Mouse (Mus musculus) cerebellum, adult 18-20 months (tissue): Measurements from ENCODE around the gene Cox11.

Source experiments
- DNase-seq, 2 experiments: peaks; one replicate each; pipeline ENCODE4 v3.0.0; 2021

Gene Cox11

DNA sequence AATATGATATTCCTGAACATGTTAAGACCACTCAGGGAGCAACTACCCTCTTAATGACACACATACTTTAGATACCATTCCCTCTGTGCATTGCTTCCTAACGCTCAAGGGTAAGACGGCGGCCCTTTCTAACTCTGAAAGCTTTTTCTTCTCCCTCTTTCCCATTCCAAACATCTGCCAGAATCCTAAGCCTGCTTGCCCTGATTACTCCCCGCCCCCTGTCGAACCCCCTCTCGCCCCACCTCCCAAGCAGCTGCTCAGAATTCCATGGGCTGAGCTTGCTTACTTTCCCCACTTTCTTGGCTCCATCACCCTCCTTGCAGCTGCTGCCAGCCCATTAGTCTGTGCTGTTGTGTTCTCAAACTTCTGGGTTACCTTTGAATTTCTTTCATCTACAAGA lies 27.2 kb downstream of the Cox11 start:
- DNase-seq = peak in 1 of 2 experiments; percentile 5

DNA sequence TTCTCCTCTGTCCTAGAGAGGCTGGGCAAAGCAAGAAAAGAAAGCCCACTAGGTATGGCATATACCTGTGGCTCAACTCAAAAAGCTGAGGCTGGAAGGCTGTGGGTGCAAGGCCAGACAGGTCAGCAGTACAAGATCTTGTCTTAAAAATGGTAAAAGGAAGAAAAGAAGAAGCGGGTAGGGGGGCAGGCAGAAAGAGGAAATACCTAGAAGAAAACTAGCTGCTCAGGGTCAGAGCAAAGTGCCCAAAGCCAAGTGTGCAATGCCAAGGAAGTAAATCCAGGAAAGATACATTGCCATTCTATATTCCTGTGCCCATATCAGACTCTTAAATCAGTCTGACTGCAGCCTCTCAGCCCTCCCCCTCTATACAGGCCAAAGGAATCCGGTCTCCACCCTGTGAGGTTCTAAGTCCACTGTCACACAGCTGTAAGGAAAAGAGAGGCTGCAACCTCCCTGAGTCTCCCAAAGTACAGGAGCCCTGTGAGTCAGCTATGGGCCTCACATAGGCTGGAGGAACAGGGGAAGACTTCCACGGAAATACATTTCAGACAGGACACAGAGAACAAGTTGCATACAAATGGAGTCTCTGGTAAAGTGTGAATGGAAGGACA lies 28.3 kb downstream of the Cox11 start:
- DNase-seq = no peak

DNA sequence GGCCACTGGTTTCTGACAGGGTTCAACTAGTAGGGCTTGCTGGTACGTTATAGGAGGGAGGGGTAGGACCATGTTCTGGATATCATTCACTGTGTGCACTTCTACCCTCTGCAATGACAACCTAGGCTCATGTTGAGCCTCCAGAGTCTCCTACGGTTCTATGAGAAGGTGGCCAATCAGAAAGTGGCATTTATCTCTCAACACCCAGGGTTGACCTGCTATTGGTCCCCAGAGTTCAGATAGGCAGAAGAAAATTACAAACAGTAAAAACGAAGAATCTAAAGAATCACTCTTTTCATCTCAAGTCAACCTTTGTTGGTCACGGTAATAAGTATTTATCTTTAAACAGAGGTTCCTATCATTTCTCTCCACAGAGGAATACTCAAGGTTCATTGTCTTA lies 28.9 kb downstream of the Cox11 start:
- DNase-seq = no peak

DNA sequence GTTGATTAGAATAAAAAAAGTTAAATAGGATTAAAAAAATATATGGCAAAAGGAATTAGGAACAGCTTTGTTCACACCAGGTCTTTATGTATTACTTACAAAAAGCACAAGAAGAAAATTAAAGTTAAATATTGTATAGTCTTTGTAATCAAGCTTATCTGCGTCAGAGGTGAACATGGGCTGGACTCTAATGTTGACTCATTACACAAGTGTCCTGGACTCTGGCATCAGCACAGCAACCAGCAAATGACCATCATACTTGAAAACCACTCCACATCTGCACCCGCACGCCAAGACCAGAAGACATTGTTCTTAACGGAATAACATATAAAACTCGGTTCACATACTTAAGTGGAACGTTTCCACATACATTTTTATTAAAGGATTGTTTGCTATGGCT lies 29.4 kb downstream of the Cox11 start:
- DNase-seq = no peak

DNA sequence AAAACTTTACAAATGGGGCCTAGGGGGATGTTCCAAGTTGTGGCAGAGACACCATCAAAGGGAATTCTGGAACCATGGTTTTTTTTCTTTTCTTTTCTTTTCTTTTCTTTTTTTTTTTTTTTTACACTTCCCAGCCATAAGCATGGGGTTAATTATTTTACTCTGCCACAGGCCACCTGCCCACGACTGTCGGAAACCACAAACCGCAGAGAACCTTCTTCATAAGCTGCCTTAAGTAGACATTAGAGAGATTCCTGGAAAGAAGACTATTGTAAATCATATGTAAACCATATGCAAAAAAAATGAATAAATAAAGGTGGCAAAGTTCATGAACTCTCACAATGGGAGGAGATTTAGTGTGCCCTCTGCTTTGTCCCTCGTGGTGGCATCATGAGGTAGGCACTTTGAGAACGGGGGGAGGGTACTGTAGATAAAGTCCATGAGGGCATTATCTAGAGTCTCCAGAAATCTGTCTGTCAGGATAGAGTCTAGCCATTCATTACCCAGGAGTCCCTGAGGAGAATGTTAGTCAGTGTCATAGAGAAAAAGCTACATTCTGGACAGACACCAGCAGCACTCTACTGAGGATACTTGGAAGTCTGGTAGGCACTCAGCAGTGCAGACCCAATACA lies 37.6 kb downstream of the Cox11 start:
- DNase-seq = no peak

DNA sequence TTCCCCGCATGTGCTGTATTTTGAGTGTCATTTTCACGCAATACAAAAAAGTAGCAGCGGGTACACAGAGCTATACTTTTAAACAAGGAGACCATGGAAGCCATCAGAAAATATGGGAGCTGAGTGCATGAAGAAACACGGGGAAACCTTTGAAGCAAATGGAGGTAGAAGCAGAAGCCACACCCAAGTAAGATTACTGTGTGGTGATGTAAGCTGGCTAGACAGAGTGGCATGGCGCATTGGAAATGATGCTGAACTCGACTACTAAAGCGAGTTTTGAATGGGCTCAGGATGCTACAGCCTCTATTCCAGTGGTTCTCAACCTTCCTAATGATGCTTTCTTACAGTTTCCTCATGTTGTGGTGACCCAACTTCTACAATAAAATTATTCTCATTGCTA lies 39.1 kb downstream of the Cox11 start:
- DNase-seq = no peak

DNA sequence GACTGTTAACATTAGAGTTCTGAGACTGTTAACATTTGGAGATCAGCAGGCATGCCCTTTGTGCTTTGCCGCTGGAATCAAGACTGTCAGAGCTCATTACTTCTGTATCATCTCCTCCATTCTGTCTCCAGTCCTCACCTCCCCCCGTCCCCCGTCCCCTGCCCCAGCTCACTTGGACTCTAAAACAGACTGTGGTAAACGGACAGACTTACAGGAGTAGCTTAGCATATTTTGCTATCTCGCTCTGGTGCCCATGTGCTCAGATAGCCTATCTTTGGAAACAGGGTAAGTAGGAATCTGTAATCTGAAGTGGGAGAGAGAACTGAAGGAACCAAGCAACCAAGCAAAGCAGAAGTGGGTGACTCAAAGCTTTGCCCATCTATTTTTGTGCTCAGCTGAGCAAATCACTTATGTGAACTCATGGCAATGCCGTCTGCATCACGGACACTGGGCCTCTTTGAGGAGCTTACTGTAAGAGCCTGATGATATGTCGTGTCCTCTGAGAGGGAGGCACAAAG lies 39.9 kb downstream of the Cox11 start:
- no peak for DNase-seq

DNA sequence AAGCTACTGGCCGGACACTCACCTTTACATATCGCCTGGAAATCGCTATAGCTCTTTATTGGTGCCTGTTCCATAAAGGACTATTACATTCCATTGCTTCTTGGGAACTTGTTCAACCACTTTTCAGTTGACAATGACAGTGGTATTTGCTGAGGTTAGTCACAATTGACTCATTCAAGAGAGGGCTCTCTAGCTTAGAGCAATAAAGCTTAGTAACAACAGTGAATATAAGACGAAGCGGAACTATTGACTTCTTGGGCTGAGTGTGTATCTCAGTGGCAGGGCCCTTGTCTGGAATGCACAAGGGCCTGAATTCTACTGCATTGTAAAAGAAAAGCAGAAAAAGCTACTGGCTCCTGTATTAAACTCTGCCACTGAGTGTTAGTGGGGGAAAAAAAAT lies 40.6 kb downstream of the Cox11 start:
- no peak for DNase-seq

DNA sequence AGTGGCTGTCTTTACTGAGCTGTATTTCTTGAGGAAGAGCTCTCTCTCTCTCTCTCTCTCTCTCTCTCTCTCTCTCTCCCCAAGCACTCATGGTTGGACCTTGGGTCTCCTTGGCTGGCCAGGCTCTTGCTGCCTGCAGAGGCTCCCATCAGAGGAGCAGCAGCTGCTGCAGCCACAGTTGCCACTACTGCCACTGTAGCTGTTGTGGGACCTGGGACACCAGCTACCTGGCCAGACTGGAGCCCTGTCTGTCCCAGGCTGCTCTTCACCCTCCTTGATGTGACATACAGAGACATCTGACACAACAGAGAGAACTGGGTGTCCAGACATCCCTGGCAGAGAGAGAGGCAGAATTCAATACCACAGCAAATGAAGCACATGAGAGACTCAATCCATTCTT lies 43.2 kb downstream of the Cox11 start:
- DNase-seq = no peak

DNA sequence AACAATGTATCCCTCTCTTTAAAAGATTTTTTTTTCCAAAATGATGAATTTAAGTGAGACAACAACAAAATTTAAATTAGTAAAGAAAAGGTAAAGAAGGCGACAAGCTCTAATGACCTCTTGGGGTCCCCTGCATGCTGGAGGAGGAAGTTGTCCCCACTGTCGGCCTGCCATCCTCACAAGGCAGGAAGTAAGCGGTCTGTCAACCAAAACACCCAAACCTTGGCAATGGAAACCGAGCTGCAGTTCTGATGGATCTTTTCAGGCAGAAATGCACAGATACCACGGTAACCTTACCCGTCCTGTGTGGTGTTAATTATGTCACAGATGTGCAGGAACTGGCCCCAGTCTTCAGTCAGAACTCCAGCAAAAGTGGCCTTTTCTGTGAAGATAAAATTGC lies 46.8 kb downstream of the Cox11 start:
- no peak for DNase-seq

DNA sequence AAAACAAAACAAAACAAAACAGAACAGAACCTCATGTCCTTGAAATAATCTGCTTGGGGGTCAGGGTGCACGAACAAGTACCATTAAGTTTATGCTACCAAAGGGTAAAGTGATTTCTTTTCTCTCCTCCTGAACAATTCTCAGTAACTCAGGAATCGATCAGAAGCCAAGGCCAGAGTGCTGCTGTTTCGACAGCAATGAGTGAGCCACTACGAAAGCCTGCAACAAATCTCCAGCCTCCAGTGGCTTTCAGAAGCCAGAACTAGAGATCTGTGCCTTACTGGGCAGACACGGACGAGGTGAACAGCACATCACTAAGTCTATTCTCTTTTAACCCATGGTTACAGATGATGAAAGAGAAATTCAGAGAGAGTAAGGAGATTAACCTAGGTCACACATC lies 47.2 kb downstream of the Cox11 start:
- DNase-seq = no peak

DNA sequence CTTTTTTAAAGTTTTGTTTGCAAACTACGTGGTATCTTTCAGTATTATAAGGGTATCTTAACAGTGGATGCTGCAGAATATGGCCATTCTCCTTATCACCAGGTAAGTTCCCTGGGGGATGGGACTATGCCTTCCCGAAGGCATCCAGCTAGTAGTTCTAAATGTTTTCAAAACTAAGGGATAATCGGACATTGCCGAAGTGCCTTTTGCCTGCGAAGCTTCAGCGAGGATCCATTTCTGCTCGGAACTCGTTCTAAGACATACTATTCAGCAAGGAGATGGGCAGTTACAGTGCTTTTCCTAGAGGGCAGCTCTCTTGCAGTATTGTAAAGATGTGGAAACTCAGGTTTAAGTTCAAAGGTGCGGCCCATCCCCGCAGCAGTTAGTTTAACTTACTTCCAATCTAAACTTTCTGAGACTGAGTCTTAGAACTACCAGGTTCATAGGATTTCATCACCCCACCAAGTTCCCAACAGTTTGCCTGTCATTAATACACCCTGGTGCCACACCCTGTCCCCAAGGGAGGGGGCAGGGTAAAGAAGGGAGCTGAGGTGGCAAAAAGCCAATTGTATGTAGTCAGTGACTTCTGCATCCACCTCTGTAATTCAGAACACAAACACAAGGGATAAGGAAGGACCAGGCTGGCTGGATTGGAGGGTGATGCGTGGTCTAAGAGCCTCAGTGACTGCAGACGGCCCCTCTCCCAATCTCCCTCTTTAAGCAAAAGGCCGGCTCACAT lies 48.5 kb downstream of the Cox11 start:
- DNase-seq = peak in 1 of 2 experiments; percentile 5

DNA sequence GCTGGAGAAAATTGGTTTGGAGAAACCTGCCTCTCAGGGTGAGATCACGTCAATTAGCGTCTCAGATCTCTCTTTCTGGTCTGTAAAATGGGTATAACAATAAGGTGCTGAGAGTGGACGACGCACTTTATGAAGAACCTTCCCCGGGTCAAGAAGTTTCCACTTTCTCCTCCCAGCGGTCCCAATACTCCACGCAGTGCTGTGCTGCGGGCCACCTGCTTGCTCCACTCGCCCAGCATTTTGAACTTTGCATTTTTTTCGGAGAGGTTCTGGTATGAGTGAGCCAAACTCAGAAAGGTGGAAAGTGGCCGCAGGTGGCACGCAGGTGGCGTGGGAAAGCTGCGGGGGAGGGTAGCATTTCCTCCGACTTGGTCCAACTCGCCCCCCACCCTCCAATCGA lies 49.1 kb downstream of the Cox11 start:
- no peak for DNase-seq

DNA sequence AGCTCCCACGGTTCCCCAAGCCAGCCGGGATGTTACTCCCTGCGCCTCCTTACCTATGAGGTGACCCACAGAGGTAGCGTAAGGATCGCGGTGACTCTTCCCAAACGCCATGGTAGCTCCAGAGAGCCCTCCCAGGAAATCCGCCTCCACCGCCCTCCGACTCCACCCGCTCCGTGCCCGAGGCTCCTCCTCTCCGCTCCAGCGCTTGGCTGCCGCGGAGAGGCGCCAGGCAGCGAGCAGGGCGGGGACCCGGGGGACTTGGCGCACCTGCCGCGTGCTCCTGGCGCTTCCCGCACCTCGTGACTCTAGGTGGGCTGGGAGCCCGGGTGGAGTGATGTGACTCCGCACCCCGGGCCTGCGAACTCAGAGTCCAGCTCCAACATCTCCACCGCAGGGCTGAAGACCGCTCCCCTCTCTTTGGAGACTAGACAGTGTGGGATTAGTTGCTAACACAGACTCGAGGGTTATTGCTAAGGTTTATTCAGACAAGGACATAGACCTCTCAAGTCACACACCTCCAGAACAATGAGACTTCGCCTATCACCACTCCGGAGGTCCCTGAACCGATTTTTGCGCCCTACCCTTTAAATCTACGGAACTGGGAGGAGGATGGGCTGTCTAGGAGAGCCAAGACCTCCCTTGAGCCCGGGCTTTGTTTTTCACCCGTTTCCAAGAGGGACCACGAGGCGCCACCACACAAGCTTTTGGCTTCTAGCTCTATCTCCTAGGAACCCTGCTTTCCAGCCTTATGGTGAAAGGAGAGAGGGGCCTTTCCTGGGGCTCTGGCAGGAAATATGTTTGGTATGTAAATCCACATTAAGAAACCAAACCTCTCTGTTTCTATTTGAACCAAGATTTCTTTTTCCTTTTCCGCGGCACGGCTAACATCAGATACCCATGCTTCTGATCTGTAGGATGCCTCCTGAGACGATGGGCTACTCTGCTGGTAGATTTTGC lies 49.8 kb downstream of the Cox11 start, which contains the start of gene Tom1l1:
Tom1l1 (minus strand) TSS at position 907 of the 957 bp plus-strand sequence.
- DNase-seq = peak; percentile 79

DNA sequence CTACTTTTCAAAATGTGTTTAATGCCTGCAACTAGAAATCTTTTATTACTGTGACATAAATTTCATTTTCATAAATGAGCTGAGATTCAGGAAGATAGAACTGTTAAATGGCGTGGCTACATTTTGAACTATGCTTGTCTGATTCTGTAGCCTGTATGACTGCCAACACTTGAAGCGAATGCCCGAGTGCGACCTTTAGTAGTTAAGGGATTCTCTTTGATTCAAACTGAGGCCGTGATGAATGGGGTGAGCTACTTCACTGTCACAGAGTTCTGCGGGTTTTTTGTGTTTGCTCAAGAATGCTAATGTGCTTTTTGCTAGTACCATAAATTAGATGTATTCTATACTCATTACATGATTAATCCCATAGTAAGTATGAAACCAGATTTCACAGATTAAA lies 52.4 kb downstream of the Cox11 start:
- no peak for DNase-seq

DNA sequence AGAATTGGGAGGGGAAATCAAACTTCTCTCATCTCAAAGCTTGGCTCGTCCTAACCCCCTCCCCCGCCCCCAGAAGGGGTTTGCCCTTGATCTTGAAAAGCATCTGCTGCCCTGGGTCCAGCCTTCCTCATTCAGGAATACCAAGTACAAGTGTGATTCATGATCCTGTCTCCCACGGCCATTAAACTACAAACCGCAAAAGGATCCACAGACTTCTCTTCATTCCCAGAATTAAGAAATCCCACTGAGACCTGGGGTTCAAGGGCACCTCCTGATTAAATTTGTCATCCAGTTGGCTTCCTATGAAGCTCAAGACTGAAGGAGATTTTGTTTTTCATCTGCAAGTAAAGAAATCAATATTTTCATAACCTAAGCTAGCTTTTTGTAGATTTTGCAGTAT lies 56.2 kb downstream of the Cox11 start:
- no peak for DNase-seq
